Mouse (Mus musculus) liver, embryonic 14.5 days (tissue): Measurements from ENCODE around the gene Msh5. TPM values are rescaled to one million over a fixed set of nuclear protein-coding genes. Genes with fewer than 3 reads are reported as not detected.

ENCODE experiments used
- ATAC-seq: fragments of 200-750 bp; cut with Nextera tagmentation; 2 replicates; pipeline ENCODE4 v1.8.0; 2017; ENCODE audit warnings: moderate number of reproducible peaks, mild to moderate bottlenecking, moderate library complexity; ENCODE audit not compliant: insufficient read depth
- DNase-seq, 3 experiments: peaks; one replicate each; pipeline ENCODE4 v3.0.0-alpha.2; 2012 to 2013; ENCODE audit warnings: low read depth in 3 of 3, low spot score in 3 of 3
- H3K27ac ChIP-seq: fragments of 300-500 bp; sonication (generic); 2 replicates; pipeline ENCODE4 v1.5.1; 2014; ENCODE audit warnings: moderate library complexity, mild to moderate bottlenecking, control low read depth, inconsistent platforms
- H3K27me3 ChIP-seq: fragments of 300-500 bp; sonication (generic); 2 replicates; pipeline ENCODE4 v1.6.1; 2014; ENCODE audit warnings: mild to moderate bottlenecking, low read length, moderate library complexity; ENCODE audit not compliant: control insufficient read depth, insufficient read depth
- H3K36me3 ChIP-seq: fragments of 300-500 bp; sonication (generic); replicated peaks from 2 replicates; pipeline ENCODE4 v1.6.1; 2014; ENCODE audit warnings: low read depth; ENCODE audit not compliant: control insufficient read depth, insufficient read depth
- H3K4me1 ChIP-seq, 2 experiments: fragments of 200-500 bp in 1 of 2; fragments of 300-500 bp in 1 of 2; sonication (generic) in 1 of 2; replicated peaks; 2 replicates each; pipeline ENCODE4 v1.6.1; 2012 to 2014; ENCODE audit warnings: antibody characterized with exemption in 1 of 2, inconsistent platforms in 1 of 2, low read length in 1 of 2; ENCODE audit not compliant: control insufficient read depth in 2 of 2, insufficient read depth in 2 of 2
- H3K4me2 ChIP-seq: fragments of 300-500 bp; sonication (generic); 2 replicates; pipeline ENCODE4 v1.6.1; 2014; ENCODE audit warnings: low read depth, mild to moderate bottlenecking, control low read depth, moderate library complexity
- H3K4me3 ChIP-seq, 2 experiments: fragments of 200-500 bp in 1 of 2; fragments of 300-500 bp in 1 of 2; sonication (generic) in 1 of 2; 2 replicates each; pipeline ENCODE4 v1.5.1; 2012 to 2014; ENCODE audit warnings: low read depth in 2 of 2, low read length in 2 of 2, mild to moderate bottlenecking in 2 of 2, control low read depth in 1 of 2, inconsistent platforms in 1 of 2, moderate library complexity in 1 of 2; ENCODE audit not compliant: insufficient read depth in 1 of 2
- H3K9ac ChIP-seq: fragments of 300-500 bp; sonication (generic); replicated peaks from 2 replicates; pipeline ENCODE4 v1.6.1; 2014; ENCODE audit warnings: mild to moderate bottlenecking, control low read depth, moderate library complexity
- H3K9me3 ChIP-seq: fragments of 300-500 bp; sonication (generic); 2 replicates; pipeline ENCODE4 v1.6.1; 2016; ENCODE audit warnings: low read length, mixed read lengths; ENCODE audit not compliant: control insufficient read depth
- CTCF ChIP-seq: IDR thresholded peaks from 2 replicates; pipeline ENCODE4 v1.5.1; 2016; ENCODE audit warnings: antibody characterized with exemption, low read depth, control low read depth
- EP300 ChIP-seq: IDR thresholded peaks from 2 replicates; pipeline ENCODE4 v1.6.1; 2016; ENCODE audit warnings: antibody characterized with exemption, low read depth
- WGBS: fragments of 180-500 bp; shearing (Covaris S2); extraction: QIAGEN DNeasy Blood & Tissue Kit; methylation state at CpG from one replicate; pipeline ENCODE4 v1.1.7; 2014; ENCODE audit not compliant: insufficient replicate concordance; 5-methylcytosine and 5-hydroxymethylcytosine counted together
- polyA plus RNA-seq, 2 experiments: library from polyadenylated mRNA; depleted of rRNA in 1 of 2; stranded (reverse) in 1 of 2; unstranded in 1 of 2; fragments of >200 nt; fragmentation: Nextera tagmentation in 1 of 2; extraction: Ambion mirVana in 1 of 2; gene quantifications; 2 replicates each; pipeline versions ENCODE4 v1.2.1 to v1.2.3; 2012 to 2014

Msh5 gene
- polyA plus RNA-seq, 2 experiments: 2.3 to 4.3 TPM

- ATAC-seq: no peak
- no peak overlapping the region for H3K4me2 ChIP-seq
- 72% methylated on average over 5 of the region's 5 CpGs for WGBS
- H3K9me3 ChIP-seq: no peaks in the 10 kb centered on the region
- no peak for TF ChIP-seq CTCF
- no peak for TF ChIP-seq EP300
- H3K27me3 ChIP-seq: no peaks in the 10 kb centered on the region
- no peak overlapping the region for H3K27ac ChIP-seq
- no peaks in the 10 kb centered on the region for H3K36me3 ChIP-seq
- no peak for DNase-seq
- peaks cover 20 to 36% of the 10 kb centered on the region in 2 experiments for H3K4me1 ChIP-seq
- H3K4me3 ChIP-seq: no peak overlapping the region
- H3K9ac ChIP-seq: no peak overlapping the region
These were observed 20.3 kb downstream of the Msh5 start for GRCm38 (mm10) chr17:35026206-35026605.

GRCm38 (mm10) chr17:35024691-35025488 is 21.7 kb downstream of the Msh5 start:
- TF ChIP-seq EP300 (no peak), CTCF (no peak)

GRCm38 (mm10) chr17:35024261-35024660 is 22.3 kb downstream of the Msh5 start:
- DNase-seq: no peak
- Histone ChIP-seq H3K4me1 (peaks cover 21 to 34% of the 10 kb centered on the region in 2 experiments), H3K9ac (no peak overlapping the region), H3K27ac (no peak overlapping the region), H3K9me3 (no peaks in the 10 kb centered on the region), H3K4me2 (no peak overlapping the region), H3K4me3 (no peak overlapping the region), H3K36me3 (no peaks in the 10 kb centered on the region), H3K27me3 (no peaks in the 10 kb centered on the region)
- TF ChIP-seq EP300: no peak
- no peak for TF ChIP-seq CTCF
- no peak for ATAC-seq
- 43% methylated on average over 13 of the region's 13 CpGs for WGBS

More at GRCm38 (mm10) chr17:35024691-35025488, 21.7 kb downstream of the Msh5 start:
- Histone ChIP-seq H3K36me3 (no peaks in the 10 kb centered on the region), H3K9me3 (no peaks in the 10 kb centered on the region), H3K9ac (no peak overlapping the region), H3K4me3 (no peak overlapping the region), H3K27me3 (no peaks in the 10 kb centered on the region), H3K27ac (no peak overlapping the region), H3K4me2 (no peak overlapping the region), H3K4me1 (peaks cover 21 to 35% of the 10 kb centered on the region in 2 experiments)
- WGBS: 38% methylated on average over 10 of the region's 10 CpGs
- ATAC-seq: no peak
- DNase-seq: no peak

GRCm38 (mm10) chr17:35023756-35024155 is 22.8 kb downstream of the Msh5 start:
- Histone ChIP-seq H3K9me3 (no peaks in the 10 kb centered on the region), H3K4me3 (no peak overlapping the region), H3K4me2 (no peak overlapping the region), H3K27ac (no peak overlapping the region), H3K4me1 (peaks cover 21 to 34% of the 10 kb centered on the region in 2 experiments), H3K36me3 (no peaks in the 10 kb centered on the region), H3K9ac (no peak overlapping the region), H3K27me3 (no peaks in the 10 kb centered on the region)
- no peak for ATAC-seq
- no peak for DNase-seq
- 21% methylated on average over 4 of the region's 4 CpGs for WGBS
- TF ChIP-seq EP300: no peak
- no peak for TF ChIP-seq CTCF

GRCm38 (mm10) chr17:35023221-35023620 is 23.3 kb downstream of the Msh5 start:
- Histone ChIP-seq H3K27ac (no peak overlapping the region), H3K27me3 (no peaks in the 10 kb centered on the region), H3K4me1 (peaks cover 21 to 34% of the 10 kb centered on the region in 2 experiments), H3K9ac (no peak overlapping the region), H3K4me3 (no peak overlapping the region), H3K36me3 (no peaks in the 10 kb centered on the region), H3K4me2 (no peak overlapping the region), H3K9me3 (no peaks in the 10 kb centered on the region)
- ATAC-seq: no peak
- DNase-seq: no peak
- WGBS: 78% methylated on average over 5 of the region's 5 CpGs
- no peak for TF ChIP-seq EP300
- TF ChIP-seq CTCF: no peak
